Mouse (Mus musculus): ENCODE measurements around the gene Gck.

The Gck gene

GRCm38 (mm10) chr11:5949586-5950352, at the start of gene Gck:
Gene Gck (minus strand): TSS chr11:5950081.
- in situ Hi-C loops (cut with MboI; ENCODE audit: low pct_unique_long_range_greater_than_20kb in 1 of 2, low sequenced_read_pairs in 2 of 2, unreplicated experiment in 1 of 2) = no loop called here

GRCm38 (mm10) chr11:5998472-5998871, 48.6 kb upstream of the Gck start:
- in situ Hi-C loops (cut with MboI; ENCODE audit: low pct_unique_long_range_greater_than_20kb in 1 of 2, low sequenced_read_pairs in 2 of 2, unreplicated experiment in 1 of 2) = loop anchor here (10.0 kb wide), 2 partner anchors 196 to 266 kb away; partner anchors contain the start of gene Ddx56 (in 1 of the 2)

- in situ Hi-C loops (cut with MboI; ENCODE audit: low pct_unique_long_range_greater_than_20kb in 1 of 2, low sequenced_read_pairs in 2 of 2, unreplicated experiment in 1 of 2) = loop anchor here (10.0 kb wide), 2 partner anchors 199 to 269 kb away; partner anchors contain the start of gene Ddx56 (in 1 of the 2)
These were observed 46.1 kb upstream of the Gck start for GRCm38 (mm10) chr11:5995989-5996388.

GRCm38 (mm10) chr11:5994880-5995279, 45.0 kb upstream of the Gck start:
- in situ Hi-C loops (cut with MboI; ENCODE audit: low pct_unique_long_range_greater_than_20kb in 1 of 2, low sequenced_read_pairs in 2 of 2, unreplicated experiment in 1 of 2) = loop anchor here (5.0 to 10.0 kb wide), 3 partner anchors 197 to 270 kb away; partner anchors contain the start of gene Ddx56 (in 1 of the 2)

GRCm38 (mm10) chr11:5994212-5994611, 44.3 kb upstream of the Gck start:
- in situ Hi-C loops (cut with MboI; ENCODE audit: low pct_unique_long_range_greater_than_20kb in 1 of 2, low sequenced_read_pairs in 2 of 2, unreplicated experiment in 1 of 2) = loop anchor here (5.0 to 10.0 kb wide), 3 partner anchors 198 to 271 kb away; partner anchors contain the start of gene Ddx56 (in 1 of the 2)

GRCm38 (mm10) chr11:5990910-5991309, 41.0 kb upstream of the Gck start:
- in situ Hi-C loops (cut with MboI; ENCODE audit: low pct_unique_long_range_greater_than_20kb in 1 of 2, low sequenced_read_pairs in 2 of 2, unreplicated experiment in 1 of 2) = loop anchor here (5.0 to 10.0 kb wide), 3 partner anchors 201 to 274 kb away; partner anchors contain the start of gene Ddx56 (in 1 of the 2)

- in situ Hi-C loops (cut with MboI; ENCODE audit: low pct_unique_long_range_greater_than_20kb in 1 of 2, low sequenced_read_pairs in 2 of 2, unreplicated experiment in 1 of 2) = loop anchor here (5.0 to 10.0 kb wide), 3 partner anchors 202 to 275 kb away; partner anchors contain the start of gene Ddx56 (in 1 of the 2)
These were observed 40.2 kb upstream of the Gck start for GRCm38 (mm10) chr11:5989954-5990593.

- in situ Hi-C loops (cut with MboI; ENCODE audit: low pct_unique_long_range_greater_than_20kb in 1 of 2, low sequenced_read_pairs in 2 of 2, unreplicated experiment in 1 of 2) = no loop called here
These were observed 38.2 kb upstream of the Gck start for GRCm38 (mm10) chr11:5988126-5988525.

- in situ Hi-C loops (cut with MboI; ENCODE audit: low pct_unique_long_range_greater_than_20kb in 1 of 2, low sequenced_read_pairs in 2 of 2, unreplicated experiment in 1 of 2) = no loop called here
These were observed 33.7 kb upstream of the Gck start for GRCm38 (mm10) chr11:5983629-5984028.

- in situ Hi-C loops (cut with MboI; ENCODE audit: low pct_unique_long_range_greater_than_20kb in 1 of 2, low sequenced_read_pairs in 2 of 2, unreplicated experiment in 1 of 2) = no loop called here
These were observed 31.4 kb upstream of the Gck start for GRCm38 (mm10) chr11:5981323-5981722.

GRCm38 (mm10) chr11:5980561-5980960, 30.7 kb upstream of the Gck start:
- in situ Hi-C loops (cut with MboI; ENCODE audit: low pct_unique_long_range_greater_than_20kb in 1 of 2, low sequenced_read_pairs in 2 of 2, unreplicated experiment in 1 of 2) = no loop called here

GRCm38 (mm10) chr11:5980108-5980507, 30.2 kb upstream of the Gck start:
- in situ Hi-C loops (cut with MboI; ENCODE audit: low pct_unique_long_range_greater_than_20kb in 1 of 2, low sequenced_read_pairs in 2 of 2, unreplicated experiment in 1 of 2) = no loop called here

- in situ Hi-C loops (cut with MboI; ENCODE audit: low pct_unique_long_range_greater_than_20kb in 1 of 2, low sequenced_read_pairs in 2 of 2, unreplicated experiment in 1 of 2) = no loop called here
These were observed 29.2 kb upstream of the Gck start for GRCm38 (mm10) chr11:5979088-5979487.

- in situ Hi-C loops (cut with MboI; ENCODE audit: low pct_unique_long_range_greater_than_20kb in 1 of 2, low sequenced_read_pairs in 2 of 2, unreplicated experiment in 1 of 2) = no loop called here
These were observed 26.2 kb upstream of the Gck start for GRCm38 (mm10) chr11:5976106-5976505.

GRCm38 (mm10) chr11:5975068-5975467, 25.2 kb upstream of the Gck start:
- in situ Hi-C loops (cut with MboI; ENCODE audit: low pct_unique_long_range_greater_than_20kb in 1 of 2, low sequenced_read_pairs in 2 of 2, unreplicated experiment in 1 of 2) = no loop called here

- in situ Hi-C loops (cut with MboI; ENCODE audit: low pct_unique_long_range_greater_than_20kb in 1 of 2, low sequenced_read_pairs in 2 of 2, unreplicated experiment in 1 of 2) = no loop called here
These were observed 24.2 kb upstream of the Gck start for GRCm38 (mm10) chr11:5974053-5974452.

- in situ Hi-C loops (cut with MboI; ENCODE audit: low pct_unique_long_range_greater_than_20kb in 1 of 2, low sequenced_read_pairs in 2 of 2, unreplicated experiment in 1 of 2) = no loop called here
These were observed 23.3 kb upstream of the Gck start for GRCm38 (mm10) chr11:5973151-5973550.

GRCm38 (mm10) chr11:5971202-5971601, 21.3 kb upstream of the Gck start:
- in situ Hi-C loops (cut with MboI; ENCODE audit: low pct_unique_long_range_greater_than_20kb in 1 of 2, low sequenced_read_pairs in 2 of 2, unreplicated experiment in 1 of 2) = no loop called here

- in situ Hi-C loops (cut with MboI; ENCODE audit: low pct_unique_long_range_greater_than_20kb in 1 of 2, low sequenced_read_pairs in 2 of 2, unreplicated experiment in 1 of 2) = no loop called here
These were observed 18.3 kb upstream of the Gck start for GRCm38 (mm10) chr11:5968223-5968622.

Data from mouse embryonic stem cell (cell line).